Mouse (Mus musculus): Measurements from ENCODE around the gene Sipa1l1.

Sipa1l1 gene

GRCm38 (mm10) chr12:82208611-82209010 is 39.5 kb downstream of the Sipa1l1 start:
- ATAC-seq (ENCODE audit: low TSS enrichment) = no peak

- ATAC-seq (ENCODE audit: low TSS enrichment) = no peak
These were observed 40.6 kb downstream of the Sipa1l1 start for GRCm38 (mm10) chr12:82209753-82210152.

GRCm38 (mm10) chr12:82213056-82213455 is 43.9 kb downstream of the Sipa1l1 start:
- ATAC-seq (ENCODE audit: low TSS enrichment) = no peak

- no peak for ATAC-seq (ENCODE audit: low TSS enrichment)
These were observed 45.8 kb downstream of the Sipa1l1 start for GRCm38 (mm10) chr12:82214916-82215315.

- ATAC-seq (ENCODE audit: low TSS enrichment) = no peak
These were observed 47.9 kb downstream of the Sipa1l1 start for GRCm38 (mm10) chr12:82216801-82217553.

- no peak for ATAC-seq (ENCODE audit: low TSS enrichment)
These were observed 49.1 kb downstream of the Sipa1l1 start for GRCm38 (mm10) chr12:82218201-82218600.

GRCm38 (mm10) chr12:82220367-82221089 is 51.4 kb downstream of the Sipa1l1 start:
- no peak for ATAC-seq (ENCODE audit: low TSS enrichment)

GRCm38 (mm10) chr12:82223126-82223815 is 54.2 kb downstream of the Sipa1l1 start:
- ATAC-seq (ENCODE audit: low TSS enrichment) = no peak

GRCm38 (mm10) chr12:82224848-82225247 is 55.7 kb downstream of the Sipa1l1 start:
- no peak for ATAC-seq (ENCODE audit: low TSS enrichment)

- ATAC-seq (ENCODE audit: low TSS enrichment) = no peak
These were observed 56.2 kb downstream of the Sipa1l1 start for GRCm38 (mm10) chr12:82225278-82225677.

GRCm38 (mm10) chr12:82225751-82226228 is 56.7 kb downstream of the Sipa1l1 start:
- ATAC-seq (ENCODE audit: low TSS enrichment) = peak; percentile 18; the same call in 1 of the 2 replicates

- no peak for ATAC-seq (ENCODE audit: low TSS enrichment)
These were observed 57.4 kb downstream of the Sipa1l1 start for GRCm38 (mm10) chr12:82226311-82227066.

- no peak for ATAC-seq (ENCODE audit: low TSS enrichment)
These were observed 61.0 kb downstream of the Sipa1l1 start for GRCm38 (mm10) chr12:82230127-82230526.

- ATAC-seq (ENCODE audit: low TSS enrichment) = peak; percentile 73
These were observed 62.1 kb downstream of the Sipa1l1 start for GRCm38 (mm10) chr12:82231191-82231590.

- no peak for ATAC-seq (ENCODE audit: low TSS enrichment)
These were observed 64.1 kb downstream of the Sipa1l1 start for GRCm38 (mm10) chr12:82233177-82233576.

- no peak for ATAC-seq (ENCODE audit: low TSS enrichment)
These were observed 65.5 kb downstream of the Sipa1l1 start for GRCm38 (mm10) chr12:82234463-82235223.

GRCm38 (mm10) chr12:82237095-82237494 is 68.0 kb downstream of the Sipa1l1 start:
- no peak for ATAC-seq (ENCODE audit: low TSS enrichment)

- no peak for ATAC-seq (ENCODE audit: low TSS enrichment)
These were observed 68.8 kb downstream of the Sipa1l1 start for GRCm38 (mm10) chr12:82237946-82238345.

- ATAC-seq (ENCODE audit: low TSS enrichment) = no peak
These were observed 71.6 kb downstream of the Sipa1l1 start for GRCm38 (mm10) chr12:82240674-82241073.

- no peak for ATAC-seq (ENCODE audit: low TSS enrichment)
These were observed 76.1 kb downstream of the Sipa1l1 start for GRCm38 (mm10) chr12:82245219-82245618.

- no peak for ATAC-seq (ENCODE audit: low TSS enrichment)
These were observed 77.3 kb downstream of the Sipa1l1 start for GRCm38 (mm10) chr12:82246422-82246821.
